Mouse (Mus musculus): ENCODE data around the gene Fam185a.
A peak's percentile ranks its signal among the peaks of the same experiment; 100 is the strongest.

Fam185a gene

DNA sequence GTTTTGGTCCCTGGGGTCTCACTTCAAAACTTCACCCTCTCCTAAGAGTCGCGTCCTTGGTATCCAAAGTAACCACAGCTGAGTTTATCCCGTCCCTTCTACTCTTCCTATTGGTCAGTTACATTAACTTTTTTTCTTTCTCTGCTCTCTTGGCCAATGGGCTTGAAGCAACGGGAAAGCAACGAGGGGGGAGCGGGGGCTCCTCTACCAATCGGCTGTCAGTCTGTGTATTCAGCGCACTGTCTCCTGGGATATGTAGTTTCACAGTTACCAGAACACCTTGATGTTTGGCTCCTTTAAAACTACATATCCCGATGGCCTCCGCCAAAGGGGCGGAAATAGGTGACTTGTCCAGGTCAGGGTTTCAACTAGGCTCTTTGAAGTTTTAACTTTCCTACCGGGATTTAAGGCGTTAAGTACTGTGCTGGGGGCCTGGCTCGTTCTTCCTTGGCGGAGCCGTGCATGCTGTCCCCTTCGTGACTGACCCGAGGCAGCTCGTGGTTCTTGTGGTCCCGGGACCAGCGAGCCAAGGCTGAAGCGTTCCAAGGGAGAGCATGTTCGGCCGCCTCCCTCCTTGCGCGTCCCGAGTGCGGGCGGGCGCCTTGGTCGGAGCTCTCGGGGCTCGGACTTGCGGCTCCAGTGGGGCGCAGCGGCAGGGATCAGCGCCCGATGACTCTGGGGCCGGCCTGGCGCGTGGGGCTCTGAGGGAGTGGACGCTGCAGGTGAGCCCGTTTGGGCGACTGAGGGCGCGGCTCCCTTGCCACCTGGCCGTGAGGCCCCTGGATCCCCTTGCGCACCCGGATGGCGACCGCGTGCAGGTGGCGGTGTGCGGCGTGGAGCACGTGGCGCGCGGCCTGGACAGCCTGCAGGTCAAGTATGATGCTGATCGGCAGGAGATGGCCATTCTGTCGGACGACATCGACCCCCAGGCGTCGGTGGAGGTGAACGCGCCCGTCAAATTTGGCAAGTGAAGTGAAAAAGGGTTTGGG lies at the start of gene Fam185a, which contains the start of gene Ccdc146:
Gene Fam185a, plus strand, starts transcription at position 345 of the 989 bp plus-strand sequence.
Gene Ccdc146, minus strand, starts transcription at position 64 of the 989 bp plus-strand sequence.
- DNase-seq, result peak; percentile 100

DNA sequence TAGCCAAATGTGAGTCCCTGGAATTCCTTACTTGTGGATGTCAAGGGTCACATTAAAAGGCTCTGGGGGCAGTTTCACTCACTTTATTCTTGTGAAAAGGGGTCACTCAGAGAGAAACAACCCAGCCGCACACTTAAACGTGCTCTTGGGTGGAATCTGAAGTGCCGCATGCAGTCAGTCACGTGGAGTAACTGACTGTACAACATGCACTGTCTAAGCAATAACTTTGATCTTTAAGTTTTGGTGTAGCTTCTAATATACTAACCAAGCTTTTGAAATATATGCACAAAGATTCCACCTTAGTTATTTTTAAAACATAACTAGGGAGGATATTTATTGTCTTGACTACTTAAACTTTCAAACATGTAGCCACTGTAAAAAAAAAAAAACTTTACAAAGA lies 47.8 kb upstream of the Fam185a start:
- DNase-seq, result peak; percentile 36

DNA sequence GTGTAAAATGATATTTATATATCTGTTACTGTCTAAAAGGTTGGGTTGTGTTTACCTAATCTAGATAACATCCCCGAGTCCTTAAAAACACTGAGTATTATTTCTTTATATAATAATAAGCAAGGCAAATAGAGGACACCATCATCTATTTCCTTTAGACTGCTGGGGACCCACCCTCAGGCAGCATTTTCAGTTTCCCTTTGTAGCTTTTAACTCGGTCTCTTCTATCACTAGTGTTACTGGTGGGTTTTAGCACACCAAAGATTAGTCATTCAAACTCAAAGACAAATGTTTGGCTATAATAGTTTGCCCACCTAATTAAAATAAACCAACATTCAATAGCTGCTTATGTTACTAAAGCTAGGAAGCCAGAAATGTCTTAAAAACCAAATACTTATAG lies 46.4 kb upstream of the Fam185a start:
- peak; percentile 19 for DNase-seq

DNA sequence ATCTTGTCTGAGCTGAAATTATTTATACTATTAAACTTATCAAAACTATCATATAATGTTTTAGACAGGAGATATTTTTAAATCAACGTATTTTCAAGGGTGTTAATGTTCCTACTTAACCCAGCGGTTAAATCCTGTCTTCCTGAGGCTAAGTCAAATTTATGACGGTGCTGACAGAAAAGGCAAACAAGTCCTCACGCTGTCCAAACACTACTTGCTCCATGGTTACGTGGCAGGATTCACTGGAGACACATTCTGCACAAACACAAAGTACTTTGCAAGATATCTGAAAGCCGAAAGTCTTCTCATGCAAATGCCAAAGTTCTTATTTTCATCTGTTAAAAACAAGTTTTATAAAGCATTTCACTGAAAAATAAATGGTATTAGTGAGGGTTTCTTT lies 42.8 kb upstream of the Fam185a start:
- no peak for DNase-seq

DNA sequence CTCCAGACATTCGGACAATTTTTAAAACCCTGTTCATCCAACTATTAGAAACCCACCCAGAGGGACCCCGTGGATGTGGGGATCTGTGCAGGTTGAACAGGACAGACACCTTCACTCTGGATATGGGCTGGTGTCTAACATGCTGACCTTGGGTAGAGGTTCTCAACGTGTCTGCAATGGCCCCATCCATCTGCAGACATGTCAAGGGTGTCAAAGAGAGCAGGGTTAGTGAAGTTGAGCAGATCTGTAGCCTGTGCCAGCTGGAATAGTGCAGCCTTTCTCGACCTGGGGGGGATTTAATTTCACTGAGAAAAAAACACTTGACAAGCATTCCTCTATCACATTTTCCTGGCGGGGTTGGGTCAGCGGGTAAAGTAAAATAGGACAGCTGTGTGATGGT lies 42.1 kb upstream of the Fam185a start:
- DNase-seq, result no peak

DNA sequence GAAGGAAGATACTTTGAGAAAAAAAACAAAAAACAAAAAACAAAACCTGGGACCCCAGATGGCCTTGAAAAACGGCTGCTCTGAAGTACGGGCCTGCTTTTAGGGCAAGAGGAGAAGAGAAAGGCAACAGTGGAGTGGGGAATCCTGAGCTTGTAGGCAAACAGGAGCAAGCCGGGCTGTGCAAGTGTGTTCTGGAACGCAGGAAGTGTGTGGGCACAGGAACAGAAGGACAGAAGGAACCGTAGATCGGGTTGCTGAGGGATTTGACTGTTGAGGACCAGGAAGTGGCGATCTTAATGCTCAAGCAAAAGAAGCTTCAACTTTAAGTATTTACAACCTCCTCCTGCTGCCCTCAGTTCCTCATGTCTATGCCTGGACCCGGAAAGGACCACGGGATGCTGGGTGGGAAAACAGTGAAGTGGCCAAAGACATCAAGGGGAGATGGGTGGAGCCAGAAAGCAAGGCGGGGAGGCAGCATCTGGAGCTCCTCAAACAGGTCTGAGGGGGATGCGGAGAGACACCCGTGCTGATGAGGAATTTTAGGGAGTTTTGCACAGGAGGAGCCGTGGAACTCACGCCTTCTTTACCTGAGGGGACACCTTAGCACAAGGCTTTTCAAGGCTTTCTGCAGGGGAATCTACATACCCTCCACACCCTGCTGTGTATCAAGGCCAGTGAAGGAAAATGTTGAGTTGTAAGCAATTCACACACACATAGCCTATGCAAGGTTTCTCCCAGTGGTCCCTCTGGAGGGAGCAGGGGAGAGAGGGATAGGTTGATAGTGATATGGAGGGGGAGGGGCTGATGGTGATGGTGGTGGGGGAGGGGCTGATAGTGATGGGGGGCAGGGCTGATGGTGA lies 41.1 kb upstream of the Fam185a start:
- peak; percentile 95 for DNase-seq

DNA sequence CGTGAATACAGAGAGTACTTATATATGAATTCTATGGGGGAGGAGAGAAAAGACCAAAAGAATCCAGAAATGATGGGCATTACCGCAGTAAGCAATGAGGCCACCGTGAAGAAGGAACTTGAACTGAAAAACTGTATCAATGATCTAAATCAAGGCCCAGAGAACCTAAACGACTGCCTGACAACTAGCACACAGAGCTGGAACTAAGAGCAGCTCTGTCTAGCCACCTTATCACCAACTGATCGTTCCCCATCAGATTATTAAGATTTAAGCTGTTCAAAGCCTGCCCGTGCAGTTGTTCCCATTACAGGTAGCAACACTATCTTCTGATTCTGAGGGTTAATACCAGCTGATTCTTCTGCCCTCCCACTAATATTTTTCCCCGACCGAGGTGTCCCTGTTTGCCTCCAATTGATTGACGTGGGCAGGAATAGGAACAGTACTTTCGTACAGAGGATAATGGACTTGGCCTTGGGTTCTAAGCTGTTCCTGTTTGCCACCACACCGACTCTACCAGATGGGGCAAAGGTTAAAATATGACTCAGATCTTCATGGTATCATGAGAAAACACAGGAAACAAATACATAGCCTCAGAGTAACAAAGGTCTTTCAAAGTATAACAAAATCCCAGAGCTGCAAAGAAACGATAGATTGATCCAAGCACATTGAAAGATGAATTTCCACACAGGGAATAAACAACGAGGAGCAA lies 40.4 kb upstream of the Fam185a start:
- DNase-seq, result no peak

DNA sequence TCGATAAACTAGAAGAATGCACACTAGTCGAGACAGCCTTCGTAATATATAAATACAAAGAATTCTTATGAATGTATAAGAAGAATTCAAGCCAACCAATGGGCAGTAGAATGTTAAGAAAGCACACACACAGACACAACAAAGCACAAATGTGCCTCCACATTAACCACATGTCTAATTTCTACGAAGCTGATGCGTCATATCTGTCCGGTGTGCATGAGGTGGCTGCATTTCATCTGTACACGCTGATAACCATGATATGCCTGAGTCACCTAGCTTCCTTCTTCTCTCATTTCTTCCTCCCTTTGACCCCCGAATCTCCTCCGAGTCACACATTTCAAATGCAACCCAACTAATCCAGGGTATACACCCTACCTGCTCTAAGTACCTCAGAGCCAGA lies 39.8 kb upstream of the Fam185a start:
- DNase-seq, result no peak

DNA sequence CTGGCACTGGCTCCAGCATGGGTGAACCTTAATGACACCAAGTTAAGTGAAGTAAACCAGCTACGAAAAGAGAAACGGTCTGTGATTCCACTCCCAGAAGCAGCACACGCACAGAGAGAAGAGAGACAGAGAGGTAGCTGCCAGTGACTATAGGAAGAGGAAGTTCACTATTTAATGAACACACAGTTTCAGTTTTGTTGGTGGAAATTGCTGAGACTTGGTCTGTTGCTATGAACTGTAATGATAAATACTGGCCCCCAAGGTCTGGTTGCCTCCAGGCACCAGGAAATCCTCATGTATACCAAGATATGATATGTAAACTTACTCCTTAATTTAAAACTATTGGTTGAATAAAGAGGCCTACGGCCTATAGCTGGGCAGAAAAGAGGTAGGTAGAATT lies 38.3 kb upstream of the Fam185a start:
- DNase-seq, result no peak

DNA sequence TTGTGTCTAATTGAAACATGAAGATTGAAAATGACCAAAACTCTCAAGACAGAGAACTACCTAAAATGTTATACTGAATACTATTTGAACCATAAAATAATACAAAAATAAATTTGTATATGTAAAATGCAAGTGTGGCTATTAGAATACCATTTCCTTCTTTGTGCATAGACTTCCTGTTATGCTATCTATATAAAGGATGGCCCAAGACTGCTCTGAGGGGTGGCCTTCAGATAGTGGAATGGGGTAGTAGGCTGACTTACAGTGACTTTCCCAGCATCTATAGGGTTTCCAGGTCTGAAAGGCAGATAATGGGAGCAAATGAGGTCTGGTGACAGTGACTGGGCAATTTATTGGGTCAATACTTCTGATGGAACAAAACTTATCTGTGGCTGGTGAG lies 37.4 kb upstream of the Fam185a start:
- no peak for DNase-seq

DNA sequence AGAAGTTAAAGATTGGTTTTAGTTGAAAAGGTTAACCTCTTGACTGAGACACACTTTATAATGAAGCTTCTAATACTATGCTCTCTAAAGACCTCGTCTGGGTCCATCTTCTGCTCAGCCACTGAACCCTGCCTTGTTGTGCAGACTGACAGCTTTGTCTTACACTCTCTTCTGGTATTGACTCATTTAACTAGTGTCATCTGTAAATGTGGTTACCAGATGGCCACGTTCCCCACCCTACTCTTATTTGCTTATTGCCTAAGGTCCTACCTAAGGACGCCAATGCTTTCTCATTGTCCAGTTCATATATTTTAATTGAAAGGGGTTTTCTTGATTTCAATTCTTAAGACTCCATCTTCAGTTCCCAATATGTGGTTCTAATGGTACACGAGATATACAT lies 35.9 kb upstream of the Fam185a start:
- DNase-seq, result no peak

DNA sequence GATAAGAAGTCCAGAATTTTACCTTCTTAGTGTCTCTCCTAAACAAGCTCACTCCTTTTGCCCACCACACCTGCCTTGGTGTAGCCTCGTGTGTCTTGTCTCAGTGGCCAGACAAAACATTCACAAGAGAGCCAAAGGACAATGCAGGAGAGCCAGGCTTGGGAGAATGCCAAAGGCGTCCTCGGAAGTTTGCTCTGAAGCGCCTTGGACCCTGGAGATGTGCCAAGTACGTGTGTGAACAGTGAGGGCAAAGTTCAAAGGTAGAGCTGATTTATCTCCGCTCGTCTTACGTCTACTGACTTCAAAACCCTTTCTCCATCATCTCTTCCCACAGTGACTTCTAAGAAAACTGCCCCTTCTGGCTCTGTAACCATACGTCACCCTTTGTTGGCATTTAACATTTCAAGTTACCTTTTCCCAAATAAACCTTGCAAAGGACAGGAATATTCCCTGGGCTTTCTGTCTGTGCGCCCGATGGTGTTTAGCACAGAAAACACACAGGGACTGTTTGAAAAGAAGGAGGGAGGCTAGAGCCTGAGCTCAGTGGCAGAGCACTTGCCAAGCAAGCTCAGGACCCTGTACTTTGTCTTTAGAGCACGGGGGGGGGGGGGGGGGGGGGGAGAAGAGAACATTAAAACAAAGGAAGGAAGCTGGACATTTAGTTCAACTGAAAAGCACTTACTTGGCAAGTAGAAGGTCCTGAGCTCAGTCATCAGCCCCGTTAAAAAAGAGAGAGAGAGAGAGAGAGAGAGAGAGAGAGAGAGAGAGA lies 33.0 kb upstream of the Fam185a start:
- no peak for DNase-seq

DNA sequence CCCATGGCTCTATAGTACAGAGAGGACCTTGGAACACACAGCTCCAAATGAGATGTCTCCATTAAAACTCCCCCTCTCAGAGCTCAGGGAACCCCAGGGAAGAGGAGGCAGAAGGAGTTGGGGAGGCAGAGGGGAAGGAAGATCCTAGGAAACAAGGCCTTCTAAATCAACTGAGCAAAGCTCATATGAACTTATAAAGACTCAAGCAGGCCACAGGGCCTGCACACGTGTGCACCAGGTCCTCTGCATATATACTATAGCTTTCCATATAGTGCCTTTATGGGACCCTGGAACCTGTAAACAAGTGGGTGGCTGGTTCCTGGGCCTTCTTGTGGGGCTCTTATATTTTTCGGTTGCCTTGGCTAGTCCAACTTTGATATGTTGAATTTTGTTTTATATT lies 30.2 kb upstream of the Fam185a start:
- DNase-seq, result no peak

DNA sequence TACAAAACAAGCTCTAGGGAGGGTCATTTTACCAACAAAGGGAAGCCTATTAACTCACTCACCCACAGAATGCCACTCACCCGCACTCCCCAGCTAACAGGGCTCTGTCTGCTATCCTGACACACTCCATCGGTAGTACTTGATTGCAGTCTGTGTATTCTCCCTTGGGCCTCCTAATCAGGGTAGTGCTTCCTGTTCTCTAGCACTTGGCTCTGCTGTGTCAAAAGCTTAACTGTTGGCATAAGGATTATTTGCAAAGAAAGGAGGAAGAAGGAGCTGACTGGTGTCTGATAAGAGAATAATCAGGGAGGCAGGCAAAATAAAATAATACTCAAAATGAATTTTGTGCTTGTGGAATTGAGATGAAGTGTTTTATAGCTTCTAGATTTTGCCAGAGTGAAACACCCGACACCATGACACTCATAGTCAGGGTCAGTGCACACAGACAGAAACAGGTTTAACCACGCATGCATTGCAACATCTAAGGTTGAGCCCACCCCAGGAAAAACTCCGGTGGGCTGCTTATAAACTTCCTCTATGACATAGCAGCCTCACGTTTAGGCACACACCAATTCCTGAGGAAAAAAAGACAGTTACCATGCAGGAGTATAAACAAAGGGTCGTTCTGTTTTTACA lies 29.4 kb upstream of the Fam185a start:
- DNase-seq, result peak; percentile 89

DNA sequence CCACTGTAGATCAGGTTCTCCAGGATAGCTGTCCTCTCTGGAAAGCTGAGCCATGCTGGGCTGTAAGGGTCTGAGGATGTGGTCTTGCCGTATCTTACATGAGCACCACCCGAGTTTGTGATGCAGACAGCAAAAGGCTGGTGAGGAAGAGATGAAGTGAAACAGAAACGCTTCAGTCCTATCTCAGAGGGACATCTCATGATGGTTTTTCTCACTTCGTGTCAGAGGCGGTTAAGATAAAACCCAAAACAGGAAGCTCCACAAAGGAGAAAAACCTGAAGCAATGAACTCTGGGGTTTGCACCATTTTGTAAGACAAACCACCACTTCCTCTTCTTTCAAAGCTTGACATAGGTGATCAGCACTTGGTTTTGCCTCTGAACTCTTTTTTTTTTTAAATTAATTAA lies 13.5 kb upstream of the Fam185a start:
- peak; percentile 94 for DNase-seq

DNA sequence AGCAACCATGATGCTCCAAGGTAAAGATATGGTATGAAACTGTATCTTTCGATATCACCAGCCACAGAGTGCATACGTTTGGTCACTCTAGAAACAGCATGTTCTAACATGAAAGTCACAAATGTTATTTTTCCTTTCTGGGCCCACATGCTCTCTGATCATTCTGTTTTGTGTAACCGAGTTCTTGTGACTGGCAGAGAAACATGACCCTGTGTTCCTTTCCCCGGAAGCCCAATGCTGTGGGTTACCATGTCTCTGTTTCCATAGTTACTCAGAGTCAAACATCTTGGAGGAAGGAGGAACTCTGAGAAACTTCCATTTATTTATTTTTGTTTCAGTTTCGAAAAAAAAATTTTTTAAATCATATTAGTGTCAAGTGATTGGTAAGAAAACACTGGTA lies 12.7 kb upstream of the Fam185a start:
- DNase-seq, result no peak

DNA sequence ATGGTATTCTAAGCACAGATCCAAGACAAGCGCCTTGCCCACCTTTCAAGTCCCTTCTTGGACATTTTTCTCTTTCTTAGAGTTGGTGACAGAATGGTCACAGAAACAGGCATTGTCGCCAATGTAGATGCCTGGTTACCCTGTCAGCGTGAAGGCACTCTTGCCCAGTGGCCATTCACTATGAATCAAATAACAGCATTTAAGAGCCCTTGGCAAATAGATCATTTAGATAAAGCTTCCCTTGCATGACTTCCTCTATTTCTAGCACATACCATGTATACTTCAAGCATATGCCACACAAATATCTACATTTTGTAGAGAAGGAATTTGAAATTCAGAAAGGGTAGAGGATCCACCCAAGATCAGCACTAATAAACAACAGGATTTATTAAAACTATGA lies 11.4 kb upstream of the Fam185a start:
- DNase-seq, result no peak

DNA sequence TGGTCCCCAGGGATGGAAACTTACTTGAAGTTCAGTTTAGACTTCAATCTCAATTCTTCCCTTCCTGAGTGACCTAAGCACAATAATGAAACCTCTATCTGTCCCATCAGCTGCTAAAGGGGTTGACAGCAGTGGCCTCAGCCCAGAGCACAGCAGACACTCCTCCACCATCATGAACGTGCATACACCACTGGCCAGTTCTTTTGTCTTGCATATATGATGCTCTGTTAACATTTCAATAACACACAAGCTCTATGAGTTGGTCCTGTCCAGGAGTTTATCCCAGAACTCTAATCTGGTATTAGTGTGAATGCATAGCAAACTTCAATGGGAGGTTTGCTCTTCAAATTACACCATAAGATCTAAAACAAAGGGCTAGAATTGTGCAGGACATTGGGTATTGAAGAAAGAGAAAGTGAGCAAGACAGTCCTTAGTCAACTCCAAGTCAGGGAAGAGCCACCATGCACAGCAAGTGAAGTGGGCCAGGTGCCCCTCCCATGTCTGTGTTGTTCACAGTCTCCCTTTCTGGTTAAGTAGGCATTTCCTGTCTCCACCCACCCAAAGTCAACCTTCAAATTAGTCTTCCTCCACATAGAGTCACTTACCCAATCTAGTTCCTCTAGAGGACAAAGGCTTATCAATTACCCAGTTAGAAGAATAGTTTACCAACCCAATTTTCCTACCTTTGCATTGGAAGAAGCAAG lies 10.5 kb upstream of the Fam185a start:
- no peak for DNase-seq

DNA sequence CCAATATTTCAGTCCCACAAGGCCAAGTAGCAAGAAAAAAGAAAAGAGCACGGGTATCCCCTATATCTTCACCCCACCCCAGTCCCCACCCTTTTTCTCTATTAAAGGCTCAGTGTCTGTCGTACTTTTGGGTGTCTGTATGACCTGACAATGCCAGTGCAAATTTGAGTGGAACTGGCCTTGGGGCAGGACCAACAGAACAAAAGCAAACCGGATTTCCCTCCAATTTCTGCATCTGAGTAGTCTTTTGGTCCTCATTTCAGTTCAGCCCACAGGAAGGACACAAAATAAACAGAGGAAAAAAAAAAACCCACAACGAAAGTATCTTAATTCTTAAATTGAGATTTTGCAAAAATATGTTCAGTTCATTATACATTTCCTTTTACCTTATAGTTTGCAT lies 6.1 kb upstream of the Fam185a start:
- DNase-seq, result no peak

DNA sequence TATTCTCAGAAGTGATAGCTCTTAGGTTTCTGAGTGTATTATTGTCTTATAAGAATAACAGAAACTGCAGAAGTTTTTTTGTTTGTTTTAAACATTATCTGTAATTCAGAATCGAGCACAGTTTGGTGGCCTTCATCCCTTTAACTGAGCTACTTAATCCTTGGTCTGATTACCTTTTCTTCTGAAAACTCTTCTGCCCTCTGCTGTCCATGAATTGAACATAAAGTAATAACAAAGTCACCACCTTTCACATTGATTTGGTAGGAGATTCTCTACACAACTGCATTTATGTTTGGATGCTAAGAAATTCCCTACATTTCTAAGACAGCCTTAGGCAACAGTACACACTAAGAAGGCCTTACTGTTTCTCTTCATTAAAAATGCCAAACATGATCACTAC lies 4.1 kb upstream of the Fam185a start:
- DNase-seq, result no peak

DNA sequence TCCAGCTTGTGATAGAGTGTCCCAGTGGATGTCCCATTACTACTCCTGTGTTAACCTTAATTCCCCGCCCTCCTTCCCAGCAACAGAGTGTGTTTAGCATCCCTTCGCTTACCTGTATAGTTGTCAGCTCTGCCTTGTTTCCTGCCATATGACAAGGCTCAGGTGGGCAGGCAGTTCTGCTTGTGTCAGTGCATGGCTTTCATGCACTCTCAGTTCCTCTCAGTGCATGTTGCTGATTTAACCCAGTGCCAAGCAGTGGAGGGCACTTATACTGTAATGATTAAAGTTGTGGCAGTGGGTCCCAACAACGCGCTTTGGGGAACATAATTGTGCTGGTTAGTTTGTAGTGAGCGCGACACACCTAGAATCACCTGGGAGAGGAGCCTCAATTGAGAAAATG lies 1.9 kb downstream of the Fam185a start:
- DNase-seq, result no peak
